Mouse (Mus musculus) spleen, adult 2 months (tissue): ENCODE data around the gene Ipcef1.

Source experiments
- CTCF ChIP-seq: fragments of 200-500 bp; IDR thresholded peaks from 2 replicates; pipeline ENCODE4 v1.5.1; 2011; ENCODE audit warnings: mild to moderate bottlenecking, inconsistent platforms; ENCODE audit not compliant: insufficient read depth, insufficient read length, insufficient replicate concordance; ENCODE audit errors: extremely low read depth
- POLR2A ChIP-seq: fragments of 200-500 bp; IDR thresholded peaks from 2 replicates; pipeline ENCODE4 v1.6.1; 2011; ENCODE audit warnings: low read depth, low read length, inconsistent platforms

GRCm38 (mm10) chr10:6885460-6885859 is 166.8 kb downstream of the Ipcef1 start:
- TF ChIP-seq CTCF: no peak
- no peak for TF ChIP-seq POLR2A
